Mouse (Mus musculus): ENCODE data around the gene Rhot1. TPM values are rescaled to one million over a fixed set of nuclear protein-coding genes. Genes with fewer than 3 reads are reported as not detected.
"Not testable (repeated sequence)": the region's sequence is repeated elsewhere in the genome, so short reads cannot be mapped to it uniquely, and the experiment has no call there.

Rhot1 gene
- total RNA-seq (2021), result 10 to 100 TPM; 68.0 to 68.5 TPM

DNA sequence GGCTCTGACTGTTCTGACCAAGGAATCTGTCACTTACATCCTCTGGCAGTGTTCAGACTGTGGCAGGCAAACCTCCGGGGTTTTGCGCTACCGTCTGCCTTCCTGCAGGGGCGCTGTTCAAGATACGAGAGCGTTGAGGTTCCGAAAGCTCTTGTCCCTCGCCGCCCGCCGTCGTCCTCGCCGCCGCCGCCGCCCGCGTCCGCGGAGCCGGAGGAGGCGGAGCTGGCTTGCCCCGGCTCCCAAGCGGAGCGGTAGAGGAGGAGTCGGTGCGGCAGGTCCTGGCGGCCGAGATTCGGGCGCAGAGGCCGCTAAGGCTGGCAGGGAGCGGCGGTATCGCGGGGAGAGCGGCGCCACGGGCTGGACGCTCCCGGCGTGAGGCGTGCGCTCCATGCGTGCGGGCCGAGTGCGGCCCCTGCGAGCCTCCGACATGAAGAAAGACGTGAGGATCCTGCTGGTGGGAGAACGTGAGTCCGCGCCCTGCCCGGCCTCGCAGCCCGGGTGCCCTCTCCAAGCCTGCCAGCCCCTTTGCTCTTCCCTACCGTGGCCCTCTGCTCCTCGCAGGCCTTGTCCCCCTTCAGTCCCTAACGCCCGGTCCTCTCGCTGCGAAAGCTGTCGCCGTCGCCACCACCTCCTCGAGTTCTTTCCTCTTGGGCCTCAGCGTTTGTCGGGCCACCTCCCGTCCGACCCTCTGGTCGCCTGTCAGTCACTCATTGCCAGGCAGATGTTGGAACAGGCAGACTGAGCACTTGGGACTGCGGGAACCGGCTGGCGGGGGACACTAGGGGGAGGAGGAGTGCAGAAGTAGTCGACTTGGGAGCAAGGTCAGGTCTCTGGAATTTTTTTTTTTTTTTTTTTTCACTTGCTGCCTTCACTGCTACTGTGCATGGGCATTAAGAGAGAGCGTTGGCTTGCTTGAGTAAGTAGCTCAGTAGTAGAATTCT lies at the start of gene Rhot1:
Gene Rhot1 (plus strand): TSS at position 160 of the 941 bp plus-strand sequence.
- peak; percentile 98 for DNase-seq (ENCODE audit: low spot score in 2 of 2)
- intact Hi-C loops (cut with DNase I), result no loop called here

DNA sequence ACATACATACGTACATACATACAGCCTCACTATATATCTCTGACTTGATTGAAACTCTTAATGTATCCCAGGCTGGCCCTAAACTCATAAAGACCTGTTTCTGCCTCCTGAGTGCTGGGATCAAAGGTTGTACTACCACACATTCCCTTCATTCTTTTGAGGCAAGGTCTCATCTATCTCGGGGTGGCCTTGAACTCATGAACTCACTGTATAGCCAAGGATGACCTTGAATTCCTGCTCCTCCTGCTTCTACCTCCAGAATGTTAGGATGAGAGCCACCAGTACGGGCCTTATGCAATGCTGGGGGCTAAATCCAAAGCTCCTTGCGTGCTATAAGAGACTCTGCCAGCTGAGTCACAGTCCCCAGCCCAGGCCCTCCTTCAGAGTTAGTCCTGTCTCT lies 47.8 kb upstream of the Rhot1 start:
- intact Hi-C loops (cut with DNase I), result no loop called here
- no peak for DNase-seq (ENCODE audit: low spot score in 2 of 2)

DNA sequence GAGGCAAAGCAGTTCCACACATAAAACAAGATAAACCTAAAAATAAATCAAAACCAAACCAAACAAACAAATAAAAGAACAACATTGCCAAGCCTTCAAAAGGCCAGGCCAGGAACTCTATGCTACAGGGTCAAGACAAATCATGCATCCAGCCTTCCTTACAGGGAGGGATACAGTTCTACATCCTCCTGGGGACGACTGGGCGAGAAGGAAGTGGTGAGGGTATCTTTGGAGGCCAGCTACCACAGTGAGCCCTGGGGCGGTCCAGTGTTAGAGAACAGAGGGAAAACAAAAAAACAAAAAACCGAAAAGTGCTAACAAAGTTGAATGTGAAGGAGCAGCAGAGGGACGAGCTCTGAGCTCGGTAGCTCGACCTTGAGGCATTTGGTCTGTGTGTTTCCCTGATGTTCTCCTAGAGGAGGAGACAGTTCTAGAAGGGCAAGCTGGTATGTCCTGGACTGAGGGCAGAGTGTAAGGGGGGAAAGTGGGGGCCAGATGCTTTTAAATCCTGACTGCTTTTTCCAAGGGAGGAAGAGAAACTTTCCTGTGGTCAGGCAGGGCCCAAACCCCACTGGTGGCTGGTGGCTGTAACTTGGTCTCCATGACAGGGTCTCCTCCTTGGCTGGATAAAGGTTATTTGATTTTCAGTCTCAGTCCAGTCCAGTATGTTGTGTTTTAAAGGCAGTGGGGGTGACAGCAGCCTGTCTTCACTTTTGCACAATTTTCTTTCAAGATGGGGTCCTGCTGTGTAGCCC lies 45.3 kb upstream of the Rhot1 start:
- intact Hi-C loops (cut with DNase I), result no loop called here
- no peak for DNase-seq (ENCODE audit: low spot score in 2 of 2)

GRCm38 (mm10) chr11:80164224-80164623 lies 44.6 kb upstream of the Rhot1 start:
- DNase-seq (ENCODE audit: low spot score in 2 of 2), result no peak
- intact Hi-C loops (cut with DNase I), result no loop called here

DNA sequence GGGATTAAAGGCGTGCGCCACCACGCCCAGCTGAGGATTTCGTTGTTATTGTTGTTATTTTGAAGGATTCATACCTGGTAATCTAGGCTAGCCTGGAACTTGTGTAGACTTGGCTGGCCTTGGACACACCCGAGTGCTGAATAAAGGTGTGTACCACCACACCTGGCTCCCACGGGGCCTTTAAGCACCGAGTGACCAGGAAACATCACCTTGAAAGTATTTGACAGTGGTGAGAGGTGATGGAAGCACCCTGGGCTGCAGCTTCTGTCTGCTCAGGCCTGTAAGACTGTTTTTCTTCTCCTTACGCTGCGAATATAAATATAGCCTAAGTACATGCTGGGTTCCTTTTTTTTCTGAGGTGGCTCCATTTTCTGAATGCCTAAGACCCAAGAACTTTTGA lies 40.7 kb upstream of the Rhot1 start:
- DNase-seq (ENCODE audit: low spot score in 2 of 2), result no peak
- intact Hi-C loops (cut with DNase I), result no loop called here

DNA sequence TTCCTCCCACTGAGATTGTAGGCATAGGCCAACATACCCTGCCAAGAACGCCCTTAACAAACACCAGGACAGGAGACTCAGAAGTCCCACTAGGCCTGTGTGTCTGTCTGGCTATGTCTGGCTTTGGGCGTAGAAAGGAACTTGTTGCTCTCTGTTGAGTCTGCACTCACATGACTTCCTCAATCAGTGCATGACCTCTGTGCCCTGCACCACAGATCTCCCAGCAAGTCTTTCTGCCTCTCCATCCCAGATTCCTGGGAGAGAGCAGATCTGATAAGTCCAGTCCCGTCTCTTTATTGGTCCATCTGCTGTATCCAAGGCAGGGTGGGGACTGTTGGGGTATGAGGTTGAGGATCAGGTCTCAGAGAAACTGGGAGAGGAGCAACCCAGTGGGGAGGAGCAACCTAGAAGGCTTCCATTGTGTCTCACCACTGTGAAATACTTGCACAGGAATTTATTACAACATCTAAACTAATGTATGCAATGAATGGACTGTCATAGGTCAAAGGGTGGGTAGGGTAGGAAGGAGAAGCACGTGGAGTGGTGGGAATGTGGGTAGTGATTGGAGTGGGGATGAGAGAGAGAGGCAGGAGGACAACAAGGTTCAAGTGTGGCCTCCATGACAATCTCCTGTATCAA lies 40.1 kb upstream of the Rhot1 start:
- DNase-seq (ENCODE audit: low spot score in 2 of 2), result no peak
- intact Hi-C loops (cut with DNase I), result no loop called here

DNA sequence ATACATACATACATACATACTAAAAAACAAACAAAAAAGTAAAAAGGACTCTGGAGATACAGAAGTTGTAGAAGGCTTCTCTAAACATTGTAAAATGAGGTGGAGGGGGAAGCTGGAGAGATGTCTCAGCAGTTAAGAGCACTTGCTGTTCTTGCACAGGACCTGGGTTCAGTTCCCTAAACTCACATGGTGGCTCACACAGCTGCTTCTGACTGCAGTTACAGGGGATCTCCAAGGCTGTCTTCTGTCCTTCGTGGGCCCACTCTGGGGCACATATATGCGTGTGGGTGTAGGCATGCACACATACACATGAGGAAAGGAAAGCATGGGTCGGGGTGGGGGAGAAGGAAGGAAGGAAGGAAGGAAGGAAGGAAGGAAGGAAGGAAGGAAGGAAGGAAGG lies 39.2 kb upstream of the Rhot1 start:
- no peak for DNase-seq (ENCODE audit: low spot score in 2 of 2)
- intact Hi-C loops (cut with DNase I), result no loop called here

- no peak for DNase-seq (ENCODE audit: low spot score in 2 of 2)
- intact Hi-C loops (cut with DNase I), result no loop called here
Measured at GRCm38 (mm10) chr11:80170351-80170750, 38.5 kb upstream of the Rhot1 start.

- no peak for DNase-seq (ENCODE audit: low spot score in 2 of 2)
Measured at GRCm38 (mm10) chr11:80171884-80172283, 36.9 kb upstream of the Rhot1 start.

DNA sequence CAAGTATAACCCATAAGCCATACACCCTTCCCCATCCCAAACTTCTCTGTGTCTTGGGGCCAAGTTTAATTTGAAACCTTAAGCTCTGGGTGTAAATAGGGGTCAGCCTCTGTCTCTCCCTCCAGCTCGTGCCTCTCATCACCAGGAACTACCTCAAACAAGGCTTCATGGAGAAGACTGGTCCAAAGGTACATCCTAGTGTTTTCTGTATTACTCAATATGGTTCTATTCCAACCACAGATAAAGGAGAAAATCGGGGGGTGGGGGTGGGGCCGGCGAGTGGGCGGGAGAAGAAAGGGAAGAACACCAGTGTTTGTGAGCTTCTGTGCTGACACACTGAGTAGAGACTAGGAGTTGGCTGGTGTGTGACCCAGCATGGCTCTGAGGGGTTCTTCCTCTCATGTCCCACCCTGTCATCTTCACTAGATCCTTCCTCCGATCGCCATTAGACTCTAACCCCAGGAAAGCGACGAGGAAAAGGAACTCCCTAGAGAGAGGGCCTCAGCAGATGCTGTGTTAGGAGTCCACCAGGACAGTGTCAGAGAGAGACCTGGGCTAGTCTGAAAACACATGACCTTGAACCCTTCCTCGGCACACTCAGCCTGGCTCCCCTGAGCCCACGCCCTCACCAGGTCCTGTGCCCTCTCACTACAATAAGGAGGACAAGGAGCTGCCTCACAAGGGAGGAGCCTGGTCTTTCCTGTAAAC lies 34.7 kb upstream of the Rhot1 start:
- intact Hi-C loops (cut with DNase I), result no loop called here
- no peak for DNase-seq (ENCODE audit: low spot score in 2 of 2)

More at GRCm38 (mm10) chr11:80171884-80172283, 36.9 kb upstream of the Rhot1 start:
- intact Hi-C loops (cut with DNase I), result no loop called here

DNA sequence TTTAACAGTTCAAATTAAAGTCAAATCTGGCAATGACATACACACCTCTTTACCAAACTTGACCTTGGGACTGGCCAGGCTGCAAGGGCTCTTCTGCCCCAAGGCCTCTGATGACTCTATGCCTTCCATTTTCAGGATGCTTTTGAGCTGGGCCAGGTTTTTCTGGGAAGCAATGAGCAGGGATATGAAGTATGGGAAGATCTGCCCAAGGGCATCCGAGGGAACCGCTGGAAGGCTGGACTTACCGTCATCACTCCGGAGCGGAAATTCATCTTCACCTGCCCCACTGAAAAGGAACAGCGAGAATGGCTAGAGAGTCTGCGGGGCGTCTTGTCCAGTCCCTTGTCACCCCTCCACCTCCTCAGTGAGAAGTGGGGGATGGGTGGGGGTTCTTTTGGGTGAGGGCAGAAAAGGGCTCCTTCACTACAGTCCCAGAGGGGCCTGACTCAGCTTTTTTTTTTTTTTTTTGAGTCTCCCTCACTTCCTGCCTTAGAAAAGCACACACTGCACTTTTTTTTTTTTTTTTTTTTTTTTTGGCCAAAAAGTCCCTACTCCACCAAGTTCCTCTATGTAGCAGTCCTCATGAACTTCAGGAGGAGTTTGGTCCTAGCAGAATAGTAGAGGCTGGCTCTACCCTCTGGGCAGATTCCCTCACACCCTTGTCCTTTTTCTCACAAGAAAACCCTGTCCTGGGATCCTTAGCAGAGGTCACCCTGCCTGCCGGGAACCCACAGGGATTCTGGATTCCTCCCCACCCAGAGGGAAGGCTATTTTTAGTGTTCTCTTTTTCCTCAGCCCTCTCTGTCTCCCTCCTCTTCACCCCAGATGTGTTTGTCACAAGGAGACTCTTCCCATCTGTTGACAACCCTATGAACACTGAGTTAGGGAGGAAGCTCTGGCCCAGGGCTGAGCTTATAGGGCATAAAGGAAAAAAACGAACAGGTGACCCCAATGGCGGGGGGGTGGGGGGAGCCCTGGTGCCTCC lies 31.6 kb upstream of the Rhot1 start:
- DNase-seq (ENCODE audit: low spot score in 2 of 2), result no peak
- intact Hi-C loops (cut with DNase I), result no loop called here

GRCm38 (mm10) chr11:80178316-80178715 lies 30.5 kb upstream of the Rhot1 start:
- intact Hi-C loops (cut with DNase I), result no loop called here
- DNase-seq (ENCODE audit: low spot score in 2 of 2), result no peak

- DNase-seq (ENCODE audit: low spot score in 2 of 2), result no peak
- intact Hi-C loops (cut with DNase I), result no loop called here
Measured at GRCm38 (mm10) chr11:80181021-80181749, 27.6 kb upstream of the Rhot1 start.

GRCm38 (mm10) chr11:80183054-80183704 lies 25.6 kb upstream of the Rhot1 start:
- intact Hi-C loops (cut with DNase I); DNase-seq (ENCODE audit: low spot score in 2 of 2): not testable (repeated sequence)

DNA sequence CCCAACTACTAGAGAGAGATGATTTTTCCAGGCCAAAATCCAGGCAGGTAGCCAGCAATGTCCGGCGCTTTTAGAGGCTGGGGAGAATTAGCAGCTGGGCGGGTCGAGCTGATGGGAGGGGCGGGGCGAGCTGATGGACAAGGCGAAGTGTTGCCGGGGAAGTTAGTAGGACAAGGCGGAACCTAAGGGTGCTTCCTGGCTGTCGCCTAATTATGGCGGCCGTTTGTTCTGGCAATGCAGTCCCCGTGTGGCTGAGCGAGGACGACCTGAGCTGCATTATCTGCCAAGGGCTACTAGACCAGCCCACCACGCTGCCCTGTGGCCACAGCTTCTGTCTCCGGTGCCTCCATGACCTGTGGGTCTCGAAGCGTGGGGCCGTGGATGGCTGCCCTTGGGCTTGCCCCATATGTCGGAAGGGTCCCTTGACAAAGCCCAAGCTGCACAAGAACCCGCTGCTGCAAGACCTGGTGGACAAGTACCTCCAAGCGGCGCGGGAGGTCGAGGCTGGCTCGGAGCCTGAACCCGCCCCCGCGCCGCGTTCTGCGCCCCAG lies 25.0 kb upstream of the Rhot1 start, which contains the start of gene Rnf135:
Gene Rnf135 (plus strand): TSS at position 147 of the 551 bp plus-strand sequence.
- intact Hi-C loops (cut with DNase I), result no loop called here
- DNase-seq (ENCODE audit: low spot score in 2 of 2), result peak; percentile 71 to 74

- no peak for DNase-seq (ENCODE audit: low spot score in 2 of 2)
- intact Hi-C loops (cut with DNase I), result no loop called here
Measured at GRCm38 (mm10) chr11:80184531-80185071, 24.2 kb upstream of the Rhot1 start.
